Mouse (Mus musculus) 3T3-L1 (cell line): ENCODE data around the gene Tomm34.

Experiments
- DNase-seq: peaks from one replicate; pipeline ENCODE4 v3.0.0-alpha.2; 2015; ENCODE audit warnings: low read depth, low spot score

Tomm34 gene

GRCm38 (mm10) chr2:164010944-164011343 lies 60.0 kb downstream of the Tomm34 start:
- DNase-seq, result no peak

- DNase-seq, result no peak
Observed at GRCm38 (mm10) chr2:164010496-164010895, 60.5 kb downstream of the Tomm34 start.

- peak; percentile 46 for DNase-seq
Observed at GRCm38 (mm10) chr2:164009227-164009626, 61.7 kb downstream of the Tomm34 start.

GRCm38 (mm10) chr2:164007987-164008545 lies 62.9 kb downstream of the Tomm34 start:
- no peak for DNase-seq

GRCm38 (mm10) chr2:164007547-164007946 lies 63.4 kb downstream of the Tomm34 start:
- DNase-seq, result no peak

GRCm38 (mm10) chr2:164006932-164007331 lies 64.0 kb downstream of the Tomm34 start:
- peak; percentile 19 for DNase-seq

- DNase-seq, result no peak
Observed at GRCm38 (mm10) chr2:164004503-164004902, 66.5 kb downstream of the Tomm34 start.
